Mouse (Mus musculus) megakaryocyte, embryonic 14.5 days (primary cell): ENCODE results near the gene Fbrs. TPM values are rescaled to one million over a fixed set of nuclear protein-coding genes. Genes with fewer than 3 reads are reported as not detected.

ENCODE experiments used
- H3K27me3 ChIP-seq: replicated peaks from 2 replicates; pipeline ENCODE3; 2012; ENCODE audit warnings: inconsistent platforms
- H3K36me3 ChIP-seq: replicated peaks from 2 replicates; pipeline ENCODE3; 2012; ENCODE audit warnings: low read length, inconsistent platforms, mixed read lengths
- H3K4me1 ChIP-seq: 2 replicates; pipeline ENCODE4 v1.6.1; 2012; ENCODE audit warnings: inconsistent platforms
- H3K4me3 ChIP-seq: replicated peaks from 2 replicates; pipeline ENCODE3; 2012; ENCODE audit warnings: moderate library complexity, mild to moderate bottlenecking, inconsistent platforms
- H3K9me3 ChIP-seq: 2 replicates; pipeline ENCODE4 v1.6.1; 2012; ENCODE audit warnings: inconsistent platforms
- FLI1 ChIP-seq: IDR thresholded peaks from 2 replicates; pipeline ENCODE4 v1.6.1; 2012; ENCODE audit warnings: low read length, inconsistent platforms, mixed read lengths
- GATA1 ChIP-seq: IDR thresholded peaks from 3 replicates; pipeline ENCODE4 v1.6.1; 2012; ENCODE audit warnings: mixed read lengths, low read length, inconsistent platforms, borderline replicate concordance
- polyA plus RNA-seq: library from polyadenylated mRNA; stranded (reverse); fragments of >175 nt; gene quantifications from 2 replicates; pipeline ENCODE4 v1.2.3, GENCODE M21; 2012; ENCODE audit warnings: low replicate concordance; ENCODE audit not compliant: insufficient read depth

Gene Fbrs
- polyA plus RNA-seq, 1 experiment: 237 TPM

DNA sequence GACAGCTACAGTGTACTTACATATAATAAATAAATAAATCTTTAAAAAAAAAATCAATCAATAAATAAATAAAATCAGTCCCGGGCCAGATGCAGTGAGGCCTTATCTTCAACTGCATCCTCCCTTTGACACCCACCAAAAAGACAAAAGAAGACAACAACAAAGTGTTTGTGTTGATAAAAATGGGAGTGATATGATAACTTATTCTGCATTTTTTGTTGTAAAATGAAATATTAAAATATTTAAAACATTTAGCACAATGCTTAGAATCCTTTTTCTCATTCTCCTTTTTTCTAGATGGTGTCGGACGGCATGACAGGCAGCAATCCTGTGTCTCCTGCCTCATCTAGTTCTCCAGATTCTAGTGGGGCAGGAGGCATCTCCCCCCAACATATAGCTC lies 40.3 kb downstream of the Fbrs start, which contains the start of gene Gm42715:
TSS of gene Gm42715 (plus strand) at position 301 of the 400 bp plus-strand sequence.
- H3K36me3 ChIP-seq: peaks cover 97% of the 10 kb centered on the region
- no peak for TF ChIP-seq GATA1
- no peak for TF ChIP-seq FLI1
- peaks cover 4% of the 10 kb centered on the region; the same call in 1 of the 2 replicates for H3K4me1 ChIP-seq
- no peaks in the 10 kb centered on the region for H3K9me3 ChIP-seq
- H3K4me3 ChIP-seq: no peak within 1 kb of the TSS
- H3K27me3 ChIP-seq: no peaks in the 10 kb centered on the region

Other genes with a start within 250 kb of the Fbrs start
- 10.8 and 17.3 TPM in 2 replicates for gene Zfp553, start 246.1 kb upstream of the Fbrs start, polyA plus RNA-seq
- gene Sept1, start 246.1 kb upstream of the Fbrs start, polyA plus RNA-seq: 369 and 529 TPM in 2 replicates
- 85.4 and 270 TPM in 2 replicates for gene Zfp771, start 234.9 kb upstream of the Fbrs start, polyA plus RNA-seq
- gene Dctpp1, start 218.5 kb upstream of the Fbrs start, polyA plus RNA-seq: 65.3 and 143 TPM in 2 replicates
- 32.9 and 41.0 TPM in 2 replicates for gene Sephs2, start 205.1 kb upstream of the Fbrs start, polyA plus RNA-seq
- 11.2 and 21.5 TPM in 2 replicates for gene Itgal, start 182.9 kb upstream of the Fbrs start, polyA plus RNA-seq
- gene Zfp768, start 133.6 kb upstream of the Fbrs start, polyA plus RNA-seq: 21.5 and 31.6 TPM in 2 replicates
- gene Zfp747, start 103.1 kb upstream of the Fbrs start, polyA plus RNA-seq: 0.73 TPM in 1 of 2 replicates, not detected in the other
- 0.07 and 1.7 TPM in 2 replicates for gene 9130019O22Rik, start 92.0 kb upstream of the Fbrs start, polyA plus RNA-seq
- gene E430018J23Rik, start 85.6 kb upstream of the Fbrs start, polyA plus RNA-seq: 5.5 TPM in 1 of 2 replicates, not detected in the other
- 0.32 TPM in 1 of 2 replicates, not detected in the other for gene Zfp764, start 72.4 kb upstream of the Fbrs start, polyA plus RNA-seq
- gene Zfp688, start 57.1 kb upstream of the Fbrs start, polyA plus RNA-seq: 12.3 and 25.6 TPM in 2 replicates
- gene Zfp689, start 30.0 kb upstream of the Fbrs start, polyA plus RNA-seq: 4.4 and 12.0 TPM in 2 replicates
- gene Prr14, start 19.6 kb upstream of the Fbrs start, polyA plus RNA-seq: 83.1 and 177 TPM in 2 replicates
- gene Srcap, start 32.8 kb downstream of the Fbrs start, polyA plus RNA-seq: 4.0 and 9.1 TPM in 2 replicates
- 15.7 and 25.1 TPM in 2 replicates for gene Gm42715, start 40.4 kb downstream of the Fbrs start, polyA plus RNA-seq
- 0.34 TPM in 1 of 2 replicates, not detected in the other for gene Tmem265, start 82.2 kb downstream of the Fbrs start, polyA plus RNA-seq
- gene Phkg2, start 94.1 kb downstream of the Fbrs start, polyA plus RNA-seq: 19.1 and 27.2 TPM in 2 replicates
- 23.5 and 28.8 TPM in 2 replicates for gene Ccdc189, start 109.4 kb downstream of the Fbrs start, polyA plus RNA-seq
- gene Rnf40, start 109.6 kb downstream of the Fbrs start, polyA plus RNA-seq: 14.7 and 20.8 TPM in 2 replicates
- gene Zfp629, start 136.6 kb downstream of the Fbrs start, polyA plus RNA-seq: 2.9 TPM in 1 of 2 replicates, not detected in the other
- 52.6 and 165 TPM in 2 replicates for gene Bcl7c, start 229.7 kb downstream of the Fbrs start, polyA plus RNA-seq
- not detected in 2 replicates for gene Ctf1, start 233.5 kb downstream of the Fbrs start, polyA plus RNA-seq